Mouse (Mus musculus) lung, postnatal 0 days (tissue): ENCODE results near the gene Kif5c.

Experiments
- CTCF ChIP-seq: IDR thresholded peaks from 2 replicates; pipeline ENCODE4 v1.5.1; 2016; ENCODE audit warnings: antibody characterized with exemption, mild to moderate bottlenecking
- EP300 ChIP-seq: IDR thresholded peaks from 2 replicates; pipeline ENCODE4 v1.6.1; 2016; ENCODE audit warnings: antibody characterized with exemption, mild to moderate bottlenecking, control low read depth

- no peak for TF ChIP-seq EP300
- no peak for TF ChIP-seq CTCF
Observed at GRCm38 (mm10) chr2:49730183-49730582, 111.1 kb downstream of the Kif5c start.
